Mouse (Mus musculus) hindbrain, embryonic 15.5 days (tissue): ENCODE results near the gene Olfr726. TPM values are rescaled to one million over a fixed set of nuclear protein-coding genes. Genes with fewer than 3 reads are reported as not detected.

Source experiments
- ATAC-seq: fragments of 200-750 bp; cut with Nextera tagmentation; 2 replicates; pipeline ENCODE4 v1.8.0; 2017; ENCODE audit warnings: low read depth, moderate number of reproducible peaks, moderate TSS enrichment; ENCODE audit not compliant: low FRiP score
- H3K27ac ChIP-seq: fragments of 300-500 bp; sonication (generic); replicated peaks from 2 replicates; pipeline ENCODE4 v1.5.1; 2015; ENCODE audit warnings: mild to moderate bottlenecking, inconsistent platforms
- H3K27me3 ChIP-seq: fragments of 300-500 bp; sonication (generic); 2 replicates; pipeline ENCODE4 v1.6.1; 2015; ENCODE audit warnings: control low read depth, inconsistent platforms
- H3K36me3 ChIP-seq: fragments of 300-500 bp; sonication (generic); 2 replicates; pipeline ENCODE4 v1.6.1; 2015; ENCODE audit warnings: control low read depth, inconsistent platforms
- H3K4me1 ChIP-seq: fragments of 300-500 bp; sonication (generic); replicated peaks from 2 replicates; pipeline ENCODE4 v1.6.1; 2015; ENCODE audit warnings: control low read depth, inconsistent platforms
- H3K4me2 ChIP-seq: fragments of 300-500 bp; sonication (generic); 2 replicates; pipeline ENCODE4 v1.6.1; 2015; ENCODE audit warnings: moderate library complexity, mild to moderate bottlenecking, inconsistent platforms
- H3K4me3 ChIP-seq: fragments of 300-500 bp; sonication (generic); 2 replicates; pipeline ENCODE4 v1.5.1; 2015; ENCODE audit warnings: mild to moderate bottlenecking, inconsistent platforms
- H3K9ac ChIP-seq: fragments of 300-500 bp; sonication (generic); 2 replicates; pipeline ENCODE4 v1.6.1; 2015; ENCODE audit warnings: inconsistent platforms
- H3K9me3 ChIP-seq: fragments of 300-500 bp; sonication (generic); 2 replicates; pipeline ENCODE4 v1.6.1; 2016; ENCODE audit warnings: control low read depth, inconsistent platforms
- WGBS: fragments of 180-500 bp; shearing (Covaris S2); methylation state at CpG from one replicate; pipeline ENCODE4 v1.1.7; 2015; 5-methylcytosine and 5-hydroxymethylcytosine counted together
- polyA plus RNA-seq: library from polyadenylated mRNA; unstranded; fragments of >200 nt; fragmentation: Nextera tagmentation; extraction: Ambion mirVana; gene quantifications from 2 replicates; pipeline ENCODE4 v1.2.1, GENCODE M21; 2015

Gene Olfr726
- not detected in 2 replicates for polyA plus RNA-seq

DNA sequence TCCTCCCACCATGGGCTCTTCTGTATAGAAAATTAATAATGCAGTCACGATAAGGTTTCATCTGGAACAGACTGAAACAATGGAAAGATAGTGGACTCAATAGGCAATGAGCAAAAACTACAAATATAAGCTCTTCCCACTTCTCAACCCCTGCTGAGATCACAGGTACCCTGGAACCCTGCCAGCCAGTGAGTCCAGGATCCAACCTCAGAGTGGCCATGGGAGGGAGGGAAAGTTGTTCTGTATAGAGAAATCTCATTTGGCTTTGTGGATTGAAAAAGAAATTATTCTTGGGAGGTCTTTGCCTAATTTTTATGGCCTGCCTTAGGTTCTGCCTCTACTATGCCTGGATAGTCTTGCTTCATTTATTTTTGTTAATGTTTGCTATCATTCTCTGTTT lies at the start of gene Olfr726:
Gene Olfr726, minus strand, starts transcription at position 101 of the 400 bp plus-strand sequence.
- Histone ChIP-seq H3K36me3 (no peaks in the 10 kb centered on the region), H3K4me2 (no peak within 1 kb of the TSS), H3K4me1 (no peaks in the 10 kb centered on the region), H3K27me3 (no peaks in the 10 kb centered on the region), H3K4me3 (no peak within 1 kb of the TSS), H3K9ac (no peak within 1 kb of the TSS), H3K9me3 (no peaks in the 10 kb centered on the region), H3K27ac (no peak within 1 kb of the TSS)
- no peak for ATAC-seq
- WGBS = 82% methylated on average over 1 of the region's 1 CpGs

DNA sequence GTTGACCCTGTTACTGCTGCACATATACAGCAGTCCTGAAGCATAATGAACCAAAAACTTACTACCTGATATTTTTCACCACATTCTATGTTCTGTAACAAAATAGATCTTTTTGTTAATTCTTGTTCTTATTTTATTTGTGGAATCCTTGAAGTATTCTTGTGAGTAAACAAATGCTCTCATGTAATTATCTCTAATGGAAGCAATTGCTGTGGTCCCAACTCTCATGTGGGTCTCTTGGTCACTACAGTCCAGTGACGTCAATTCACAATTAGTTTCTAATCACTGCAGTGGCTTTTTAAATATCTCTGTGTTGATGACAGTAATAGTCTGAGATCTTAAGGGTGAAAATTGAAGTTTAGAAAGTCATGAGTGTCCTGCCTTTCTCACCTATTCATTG lies 32.1 kb upstream of the Olfr726 start, which contains the start of gene Olfr727:
Gene Olfr727, plus strand, starts transcription at position 301 of the 400 bp plus-strand sequence.
- Histone ChIP-seq H3K9me3 (no peaks in the 10 kb centered on the region), H3K9ac (no peak within 1 kb of the TSS), H3K4me3 (no peak within 1 kb of the TSS), H3K36me3 (no peaks in the 10 kb centered on the region), H3K4me1 (no peaks in the 10 kb centered on the region), H3K4me2 (no peak within 1 kb of the TSS), H3K27me3 (no peaks in the 10 kb centered on the region), H3K27ac (no peak within 1 kb of the TSS)
- ATAC-seq = no peak
- 92% methylated on average over 1 of the region's 1 CpGs for WGBS

DNA sequence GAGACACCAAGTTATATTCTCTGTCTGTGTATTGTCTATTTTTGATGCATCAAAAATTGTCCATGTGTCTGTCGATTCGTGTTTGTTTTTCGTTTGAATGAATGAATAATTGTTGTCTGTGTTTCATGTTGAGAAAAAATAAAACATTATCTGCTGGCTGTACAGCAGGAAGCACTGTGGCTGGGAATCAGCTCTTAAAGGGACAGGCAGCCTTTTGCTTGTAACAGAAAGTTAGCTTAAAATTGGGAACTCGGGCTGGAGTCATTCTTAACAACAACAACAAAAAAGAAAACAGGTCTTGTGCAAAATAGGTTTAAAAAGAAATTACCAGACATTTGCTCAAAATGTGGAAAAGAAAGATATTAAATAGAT lies 28.0 kb downstream of the Olfr726 start:
- no peaks in the 10 kb centered on the region for H3K9me3 ChIP-seq
- H3K4me3 ChIP-seq = peak overlapping the region; percentile 97
- peak overlapping the region; percentile 91 for H3K4me2 ChIP-seq
- H3K4me1 ChIP-seq = peaks cover 6% of the 10 kb centered on the region; the same call in 1 of the 2 replicates
- H3K27me3 ChIP-seq = 0 out of 2 replicates have a peak, but pooled peaks cover 2% of the 10 kb centered on the region
- peak overlapping the region; percentile 87 for H3K27ac ChIP-seq
- ATAC-seq = peak; percentile 71
- no peaks in the 10 kb centered on the region for H3K36me3 ChIP-seq
- H3K9ac ChIP-seq = peak overlapping the region; percentile 69
- WGBS = 1% methylated on average over 4 of the region's 4 CpGs

DNA sequence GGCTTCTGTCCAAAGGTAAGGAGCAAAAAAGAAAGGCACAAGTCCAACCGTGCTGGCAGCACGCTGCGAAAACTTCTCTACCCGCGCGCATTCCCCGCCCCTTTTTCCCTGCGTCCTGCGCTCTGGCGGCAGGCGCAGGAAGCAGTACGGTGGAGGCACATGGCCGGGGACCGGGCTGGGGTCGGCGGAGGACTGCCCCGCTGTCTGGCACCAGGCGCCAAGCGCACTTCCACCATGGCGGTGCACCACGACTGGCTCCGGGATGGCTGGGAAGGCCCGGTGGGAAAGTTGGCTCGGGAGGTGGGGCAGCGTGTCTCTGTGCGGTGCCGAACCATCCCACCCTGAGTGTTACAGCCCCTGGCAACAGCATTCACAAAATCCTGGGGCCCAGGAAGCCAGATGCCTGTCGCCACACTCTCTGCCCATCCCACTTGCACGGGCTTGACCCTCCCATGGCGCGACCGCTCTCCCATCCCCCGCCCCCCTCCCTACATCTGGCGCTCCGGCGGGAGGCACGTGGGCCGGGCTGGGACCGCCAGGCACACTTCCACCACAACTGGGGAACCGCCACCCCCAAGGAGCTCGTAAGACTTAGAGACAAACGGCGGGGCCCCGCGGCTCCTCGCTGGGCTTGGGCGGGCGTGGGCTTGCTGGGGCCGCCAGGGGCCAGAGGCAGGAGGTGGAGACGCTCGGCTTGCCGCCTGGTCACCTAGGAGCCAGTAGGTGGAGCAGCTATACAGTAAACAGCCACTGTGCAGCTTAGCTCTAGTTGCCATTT lies 28.6 kb downstream of the Olfr726 start:
- H3K27me3 ChIP-seq = 0 out of 2 replicates have a peak, but pooled peaks cover 2% of the 10 kb centered on the region
- WGBS = 3% methylated on average over 52 of the region's 52 CpGs
- peak; percentile 97 for ATAC-seq
- peak overlapping the region; percentile 91 for H3K4me2 ChIP-seq
- peak overlapping the region; percentile 97 for H3K4me3 ChIP-seq
- peak overlapping the region; percentile 69 for H3K9ac ChIP-seq
- H3K4me1 ChIP-seq = peaks cover 6% of the 10 kb centered on the region; the same call in 1 of the 2 replicates
- no peaks in the 10 kb centered on the region for H3K36me3 ChIP-seq
- H3K27ac ChIP-seq = peak overlapping the region; percentile 87
- H3K9me3 ChIP-seq = no peaks in the 10 kb centered on the region

DNA sequence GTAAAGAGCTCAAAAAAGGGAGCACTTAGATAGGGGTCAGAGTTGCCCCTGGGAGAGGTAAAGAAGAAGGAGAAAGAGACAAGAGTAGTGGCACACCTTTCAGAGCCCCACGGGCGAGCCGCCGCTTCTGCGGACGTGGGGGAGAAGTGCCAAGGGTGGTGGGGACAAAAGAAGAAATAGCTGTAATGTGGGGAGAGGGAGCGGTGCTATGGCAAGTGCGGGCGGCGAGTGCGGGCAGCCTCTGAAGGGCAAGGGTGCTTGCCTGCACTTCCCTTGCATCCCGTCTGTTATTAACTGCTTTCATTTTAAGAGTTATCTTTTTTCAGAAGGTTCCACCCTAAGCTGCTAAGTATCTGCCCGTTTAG lies 29.2 kb downstream of the Olfr726 start:
- peak; percentile 47 for ATAC-seq
- Histone ChIP-seq H3K27me3 (0 out of 2 replicates have a peak, but pooled peaks cover 2% of the 10 kb centered on the region), H3K9me3 (no peaks in the 10 kb centered on the region), H3K27ac (peak overlapping the region; percentile 87), H3K9ac (peak overlapping the region; percentile 69), H3K36me3 (no peaks in the 10 kb centered on the region), H3K4me2 (peak overlapping the region; percentile 91), H3K4me1 (peaks cover 6% of the 10 kb centered on the region; the same call in 1 of the 2 replicates), H3K4me3 (peak overlapping the region; percentile 97)
- WGBS = under 1% methylated on average over 13 of the region's 13 CpGs

DNA sequence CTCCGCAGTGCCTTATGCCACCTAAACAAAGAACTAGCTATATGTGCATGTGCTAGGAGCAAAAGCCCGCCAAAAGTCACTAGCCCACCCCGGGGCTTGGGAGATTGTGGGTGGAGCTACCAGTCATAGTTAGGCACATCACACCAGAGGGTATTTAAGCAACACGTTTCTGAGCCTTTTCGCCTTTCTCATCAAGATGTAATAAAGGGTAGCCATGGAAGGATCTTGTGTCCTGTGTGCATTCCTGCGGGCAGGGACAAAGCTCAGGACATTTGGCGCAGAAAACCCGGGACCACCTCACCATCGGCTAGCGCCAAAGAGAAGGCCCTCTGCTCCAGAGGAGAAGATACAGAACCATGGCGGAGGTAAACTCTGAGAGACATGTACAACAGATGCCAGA lies 29.6 kb downstream of the Olfr726 start:
- Histone ChIP-seq H3K9me3 (no peaks in the 10 kb centered on the region), H3K4me2 (peak overlapping the region; percentile 91), H3K36me3 (no peaks in the 10 kb centered on the region), H3K27ac (no peak overlapping the region), H3K9ac (peak overlapping the region; percentile 69), H3K4me1 (peaks cover 6% of the 10 kb centered on the region; the same call in 1 of the 2 replicates), H3K27me3 (0 out of 2 replicates have a peak, but pooled peaks cover 2% of the 10 kb centered on the region), H3K4me3 (peak overlapping the region; percentile 97)
- ATAC-seq = no peak
- WGBS = 18% methylated on average over 11 of the region's 11 CpGs

DNA sequence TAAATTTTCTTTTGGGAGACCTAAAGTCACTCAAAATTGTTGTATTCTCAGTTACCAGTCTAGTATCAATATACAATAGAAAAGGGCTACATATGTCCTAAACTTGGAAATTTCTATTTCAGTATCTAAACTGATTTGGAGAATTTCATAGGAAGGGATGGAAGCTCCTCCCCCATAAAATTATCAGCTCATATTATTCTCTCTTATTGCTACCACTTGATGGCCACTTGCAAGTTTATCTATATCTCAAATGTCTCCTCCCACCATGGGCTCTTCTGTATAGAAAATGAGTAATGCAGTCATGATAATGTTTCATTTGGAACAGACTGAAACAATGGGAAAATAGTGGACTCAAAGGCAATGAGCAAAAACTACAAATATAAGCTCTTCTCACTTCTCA lies 50.5 kb downstream of the Olfr726 start, which contains the start of gene Olfr725:
Gene Olfr725, minus strand, starts transcription at position 101 of the 400 bp plus-strand sequence.
- H3K4me2 ChIP-seq = no peak within 1 kb of the TSS
- no peak for ATAC-seq
- no peaks in the 10 kb centered on the region for H3K4me1 ChIP-seq
- H3K27me3 ChIP-seq = no peaks in the 10 kb centered on the region
- H3K9me3 ChIP-seq = no peaks in the 10 kb centered on the region
- no peaks in the 10 kb centered on the region for H3K36me3 ChIP-seq
- no peak within 1 kb of the TSS for H3K27ac ChIP-seq
- H3K4me3 ChIP-seq = no peak within 1 kb of the TSS
- no peak within 1 kb of the TSS for H3K9ac ChIP-seq

Other genes with a start within 250 kb of the Olfr726 start
- gene Olfr722, start 189.0 kb downstream of the Olfr726 start, polyA plus RNA-seq = not detected in 2 replicates
- gene Olfr723, start 159.2 kb downstream of the Olfr726 start, polyA plus RNA-seq = not detected in 2 replicates
- gene Olfr724, start 127.7 kb downstream of the Olfr726 start, polyA plus RNA-seq = not detected in 2 replicates
- not detected in 2 replicates for gene Olfr725, start 50.6 kb downstream of the Olfr726 start, polyA plus RNA-seq
- gene Olfr727, start 32.2 kb upstream of the Olfr726 start, polyA plus RNA-seq = not detected in 2 replicates
- gene Olfr728, start 51.7 kb upstream of the Olfr726 start, polyA plus RNA-seq = 0.03 TPM in 1 of 2 replicates, not detected in the other
- gene Olfr729, start 62.0 kb upstream of the Olfr726 start, polyA plus RNA-seq = not detected in 2 replicates
- not detected in 2 replicates for gene Olfr730, start 97.2 kb upstream of the Olfr726 start, polyA plus RNA-seq
- not detected in 2 replicates for gene Olfr731, start 150.9 kb upstream of the Olfr726 start, polyA plus RNA-seq
- gene Olfr732, start 193.3 kb upstream of the Olfr726 start, polyA plus RNA-seq = not detected in 2 replicates
- not detected in 2 replicates for gene Olfr733, start 210.6 kb upstream of the Olfr726 start, polyA plus RNA-seq
- gene Olfr734, start 235.8 kb upstream of the Olfr726 start, polyA plus RNA-seq = not detected in 2 replicates